Mouse (Mus musculus): ENCODE measurements around the gene Nhlh2. TPM values are rescaled to one million over a fixed set of nuclear protein-coding genes. Genes with fewer than 3 reads are reported as not detected.

Nhlh2 gene
- 1 to 10 TPM; 3.2 to 4.0 TPM for total RNA-seq (2021)
- long read RNA-seq, experiment 1, partial matches to known transcripts = 1 of 3 reads
- long read RNA-seq, experiment 1, other reads (novel, unspliced or antisense) = 0 of 3 reads
- long read RNA-seq, experiment 2, partial matches to known transcripts = 0 of 2 reads
- long read RNA-seq, experiment 2, other reads (novel, unspliced or antisense) = 0 of 2 reads

DNA sequence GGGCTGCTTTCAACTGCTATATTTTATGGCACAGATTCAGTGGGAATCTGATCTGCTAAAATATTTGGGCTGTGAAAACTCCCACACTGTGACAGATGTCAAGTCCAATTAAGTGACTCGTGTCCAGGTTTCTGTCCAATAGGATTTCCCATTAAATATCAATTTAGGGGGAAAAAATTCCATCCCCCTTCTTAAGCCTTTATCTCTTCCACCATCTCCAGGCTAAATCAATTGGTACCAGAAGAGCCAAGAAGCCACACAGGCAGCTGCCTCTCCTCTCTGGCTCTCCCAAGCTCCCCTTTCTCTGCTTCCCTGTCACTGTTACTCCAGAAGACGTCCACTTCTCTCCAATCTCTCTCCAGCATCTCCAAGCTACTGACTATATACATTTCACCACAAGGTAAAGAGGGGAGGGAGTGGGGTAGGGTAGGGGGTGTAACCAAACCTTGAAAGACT is at the start of gene Nhlh2:
Gene Nhlh2, plus strand, starts transcription at position 151 of the 456 bp plus-strand sequence.
- DNase-seq (ENCODE audit: low spot score in 2 of 2) = peak in 1 of 2 experiments; percentile 57

- peak in 1 of 2 experiments; percentile 48 for DNase-seq (ENCODE audit: low spot score in 2 of 2)
These were observed 48.6 kb upstream of the Nhlh2 start for GRCm38 (mm10) chr3:101961146-101961835.

DNA sequence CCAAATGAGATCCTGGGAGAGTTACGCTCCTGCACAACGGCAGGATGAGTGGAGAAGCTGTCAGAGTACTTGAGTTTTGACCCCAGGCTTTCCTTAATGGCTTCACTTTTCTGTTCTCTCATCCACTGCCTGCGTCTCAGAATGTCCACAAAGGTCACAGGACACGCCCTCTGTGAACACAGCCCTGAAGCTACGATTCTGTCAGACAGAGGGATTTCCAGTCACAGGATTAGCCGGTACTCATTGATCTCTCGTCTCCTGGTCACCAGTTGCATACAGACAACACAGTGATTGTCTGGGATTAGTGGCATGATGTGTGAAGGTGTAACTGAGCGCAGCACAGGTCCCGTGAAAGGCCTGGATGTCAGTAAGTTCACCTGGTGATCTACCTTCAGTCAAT is 46.4 kb upstream of the Nhlh2 start:
- DNase-seq (ENCODE audit: low spot score in 2 of 2) = no peak

DNA sequence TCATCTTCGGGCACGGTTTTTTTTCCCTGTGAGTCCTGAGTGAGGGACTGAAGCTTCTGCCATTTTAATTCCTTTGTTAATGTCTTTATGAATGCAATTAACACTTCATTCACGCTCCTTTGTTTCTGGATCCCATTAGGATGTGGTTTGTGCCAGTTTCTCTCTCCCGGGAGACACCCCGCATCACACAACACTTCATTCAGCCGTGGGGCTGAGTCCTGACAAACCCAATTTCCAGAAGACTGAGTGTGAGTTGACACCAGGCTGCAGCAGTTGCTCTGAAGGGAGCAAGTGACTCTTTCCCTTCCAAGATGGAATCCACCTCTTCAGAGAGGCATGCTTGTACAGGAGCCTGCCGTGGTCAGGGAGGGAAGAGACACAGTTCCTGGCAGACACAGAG is 45.5 kb upstream of the Nhlh2 start:
- DNase-seq (ENCODE audit: low spot score in 2 of 2) = no peak

DNA sequence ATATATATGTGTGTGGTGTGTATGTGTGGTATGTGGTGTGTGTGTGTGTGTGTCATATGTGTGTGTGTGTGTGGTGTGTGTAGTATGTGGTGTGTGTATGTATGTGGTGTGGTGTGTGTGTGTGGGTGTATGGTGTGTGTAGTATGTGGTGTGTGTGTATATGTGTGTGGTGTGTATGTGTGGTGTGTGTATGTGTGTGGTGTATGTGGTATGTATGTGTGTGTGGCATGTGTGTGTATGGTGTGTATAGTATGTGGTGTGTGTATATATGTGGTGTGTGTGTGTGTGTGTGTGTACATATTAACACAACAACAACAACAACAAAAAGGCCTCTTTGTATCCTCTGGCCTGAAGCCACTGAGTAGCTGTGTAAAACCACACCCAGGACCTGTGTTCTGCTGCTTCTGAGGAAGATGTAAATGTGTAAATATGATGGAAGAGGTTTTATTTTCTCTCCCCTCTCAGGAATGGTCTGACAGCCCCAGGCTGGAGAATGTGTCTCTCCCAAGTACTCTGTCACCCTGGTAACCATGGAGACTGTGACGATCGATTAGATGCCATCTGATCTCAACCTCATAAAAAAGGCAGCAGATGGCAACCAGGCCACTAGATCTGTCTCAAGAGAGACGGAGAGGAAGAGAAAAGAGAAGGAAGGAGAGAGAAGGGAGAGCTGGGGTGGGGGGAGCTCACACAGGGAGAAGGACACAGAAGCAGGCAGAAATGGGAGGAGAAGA is 42.9 kb upstream of the Nhlh2 start:
- no peak for DNase-seq (ENCODE audit: low spot score in 2 of 2)

DNA sequence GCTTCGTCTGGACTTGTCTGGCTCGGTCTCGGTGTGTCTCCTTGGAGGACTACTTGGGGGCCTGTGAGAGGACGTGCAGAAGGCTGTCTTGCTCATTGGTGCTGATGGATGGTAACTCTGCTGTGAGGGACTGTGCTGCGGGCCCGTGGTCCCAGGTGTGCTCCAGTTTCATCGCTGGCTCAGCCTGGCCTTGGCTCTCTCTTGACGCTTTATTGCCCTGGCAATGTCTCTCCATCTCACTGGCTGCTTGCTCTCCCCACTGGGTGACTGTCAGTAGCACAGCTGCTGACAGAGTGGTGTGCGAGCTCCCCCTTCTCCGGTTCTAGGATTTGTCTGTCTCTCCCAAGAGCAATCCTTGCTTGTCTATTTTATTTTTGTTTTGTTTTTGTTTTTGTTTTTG is 34.5 kb upstream of the Nhlh2 start:
- DNase-seq (ENCODE audit: low spot score in 2 of 2) = no peak

DNA sequence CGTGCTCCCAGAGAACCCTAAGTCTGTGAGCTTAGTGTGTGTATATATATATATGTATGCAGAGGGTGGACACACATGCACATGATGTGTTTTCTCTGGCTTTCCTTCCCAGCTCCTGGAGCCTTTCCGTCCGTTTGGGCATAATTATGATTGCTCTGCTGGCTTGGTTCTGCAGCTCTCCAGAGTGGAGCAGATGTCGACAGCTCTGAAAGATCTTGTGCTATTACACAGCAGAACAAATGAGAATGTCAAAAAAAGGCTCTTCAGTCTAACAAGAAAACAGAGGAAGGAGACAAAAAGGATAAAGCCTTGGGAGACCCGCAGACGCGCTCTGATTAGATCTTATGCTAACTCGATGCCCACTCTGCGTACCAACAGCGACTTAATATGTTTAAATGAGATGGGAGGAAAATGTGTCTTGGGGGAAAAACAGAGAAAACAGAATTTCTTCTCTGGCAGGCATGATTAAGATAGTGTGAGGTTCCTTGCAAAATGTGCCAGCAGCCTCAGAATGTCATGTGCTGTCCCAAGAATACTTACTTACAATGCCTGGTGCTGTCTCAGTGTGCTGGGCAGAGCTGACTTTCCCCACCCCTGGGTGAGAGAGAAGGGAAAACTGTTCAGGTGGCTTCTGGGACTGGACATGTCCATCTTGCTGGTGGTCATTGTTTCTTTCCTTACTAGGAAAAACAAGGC is 31.4 kb upstream of the Nhlh2 start:
- no peak for DNase-seq (ENCODE audit: low spot score in 2 of 2)

GRCm38 (mm10) chr3:101983917-101984316 is 26.0 kb upstream of the Nhlh2 start:
- DNase-seq (ENCODE audit: low spot score in 2 of 2) = no peak

DNA sequence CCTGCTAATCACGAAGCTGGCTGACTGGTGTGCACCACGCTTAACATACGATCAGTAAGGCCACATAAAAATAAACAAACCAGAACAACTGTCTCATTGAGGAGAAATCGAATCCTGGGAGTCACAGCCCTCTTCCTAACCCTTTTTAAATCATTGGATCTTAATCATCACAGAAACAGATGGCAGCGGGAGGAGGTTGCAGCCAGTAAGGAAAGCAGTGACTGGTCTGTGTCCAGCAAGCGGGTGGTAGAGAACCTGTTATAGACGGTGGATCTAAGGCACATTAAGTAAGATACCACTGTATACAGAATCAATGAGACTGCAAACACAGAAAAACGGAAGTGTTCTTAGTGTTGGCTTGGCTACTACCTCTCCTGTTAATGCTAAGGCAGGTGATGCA is 24.2 kb upstream of the Nhlh2 start:
- DNase-seq (ENCODE audit: low spot score in 2 of 2) = no peak

DNA sequence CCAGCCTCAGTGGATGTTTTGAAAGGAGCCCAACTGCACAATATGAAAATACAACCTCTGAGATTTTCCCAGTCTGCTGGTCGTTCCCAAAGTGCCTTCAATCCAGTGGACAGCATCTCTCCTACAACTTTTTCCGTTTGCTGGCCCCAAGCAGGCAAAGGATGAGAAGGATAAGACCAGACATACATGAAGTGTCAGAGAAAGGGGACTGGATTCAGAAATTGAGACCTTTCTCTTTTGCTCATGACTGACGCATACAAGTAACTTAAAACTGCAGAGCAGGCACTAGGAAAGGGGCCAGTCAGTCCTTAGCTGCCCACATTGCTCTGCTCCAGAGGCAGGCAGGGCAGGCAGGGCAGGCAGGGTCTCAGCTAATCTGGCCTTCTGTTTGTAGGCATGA is 19.7 kb upstream of the Nhlh2 start:
- DNase-seq (ENCODE audit: low spot score in 2 of 2) = no peak

DNA sequence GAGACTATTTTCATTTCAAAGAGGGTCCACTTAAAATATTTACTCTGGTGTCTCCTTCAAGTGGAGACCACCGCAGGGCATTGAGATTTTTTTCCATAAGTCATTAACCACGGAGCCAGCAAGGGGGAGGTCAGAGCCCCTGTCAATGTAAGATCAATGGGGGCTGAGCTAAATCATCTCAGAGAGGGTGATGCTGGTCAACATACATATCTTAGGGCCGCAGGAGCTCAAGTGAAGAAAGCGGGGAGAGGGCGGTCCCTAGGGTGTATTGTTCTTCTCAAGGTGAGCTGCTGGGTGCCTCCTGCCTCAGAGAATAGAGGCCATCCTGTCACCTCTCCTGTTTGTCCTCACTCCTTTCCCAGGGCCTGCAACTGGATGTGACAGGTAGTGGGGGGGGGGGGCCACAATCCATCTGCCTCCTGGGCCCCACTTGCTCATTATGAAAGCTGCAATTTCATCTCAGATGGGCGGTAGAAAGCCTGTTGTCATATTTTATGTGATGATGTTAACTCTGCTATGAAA is 18.8 kb upstream of the Nhlh2 start:
- DNase-seq (ENCODE audit: low spot score in 2 of 2) = no peak

GRCm38 (mm10) chr3:101997851-101998250 is 12.0 kb upstream of the Nhlh2 start:
- no peak for DNase-seq (ENCODE audit: low spot score in 2 of 2)

DNA sequence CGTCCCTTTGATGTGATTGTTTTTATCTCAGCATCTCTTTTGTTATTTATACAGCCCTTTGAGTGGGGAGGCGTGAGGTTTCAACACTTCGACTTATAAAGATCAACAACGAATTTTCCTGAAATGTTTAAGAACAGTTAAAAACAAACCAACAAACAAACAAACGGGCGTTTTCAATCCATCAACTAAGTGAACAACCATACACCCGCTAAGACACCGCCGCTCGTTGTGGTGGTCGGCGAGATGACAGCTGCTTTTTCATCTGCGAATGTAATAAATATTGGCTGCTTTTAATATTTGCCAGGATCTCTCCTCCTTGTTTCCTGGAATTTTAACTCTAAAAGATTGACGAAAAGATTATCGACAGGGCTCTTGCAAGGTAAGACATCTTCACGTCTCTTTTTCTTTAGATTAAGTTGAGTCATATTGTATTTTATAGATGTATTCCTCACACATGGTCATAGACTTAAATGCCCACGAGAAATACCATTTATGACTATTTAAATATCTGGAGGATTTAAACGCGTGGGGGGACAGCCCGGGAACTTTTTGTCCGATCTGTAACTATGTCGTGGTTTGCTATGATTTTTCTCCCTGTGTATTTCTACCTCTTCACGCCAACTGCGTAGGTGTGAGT is 923 bp downstream of the Nhlh2 start:
- DNase-seq (ENCODE audit: low spot score in 2 of 2) = no peak

DNA sequence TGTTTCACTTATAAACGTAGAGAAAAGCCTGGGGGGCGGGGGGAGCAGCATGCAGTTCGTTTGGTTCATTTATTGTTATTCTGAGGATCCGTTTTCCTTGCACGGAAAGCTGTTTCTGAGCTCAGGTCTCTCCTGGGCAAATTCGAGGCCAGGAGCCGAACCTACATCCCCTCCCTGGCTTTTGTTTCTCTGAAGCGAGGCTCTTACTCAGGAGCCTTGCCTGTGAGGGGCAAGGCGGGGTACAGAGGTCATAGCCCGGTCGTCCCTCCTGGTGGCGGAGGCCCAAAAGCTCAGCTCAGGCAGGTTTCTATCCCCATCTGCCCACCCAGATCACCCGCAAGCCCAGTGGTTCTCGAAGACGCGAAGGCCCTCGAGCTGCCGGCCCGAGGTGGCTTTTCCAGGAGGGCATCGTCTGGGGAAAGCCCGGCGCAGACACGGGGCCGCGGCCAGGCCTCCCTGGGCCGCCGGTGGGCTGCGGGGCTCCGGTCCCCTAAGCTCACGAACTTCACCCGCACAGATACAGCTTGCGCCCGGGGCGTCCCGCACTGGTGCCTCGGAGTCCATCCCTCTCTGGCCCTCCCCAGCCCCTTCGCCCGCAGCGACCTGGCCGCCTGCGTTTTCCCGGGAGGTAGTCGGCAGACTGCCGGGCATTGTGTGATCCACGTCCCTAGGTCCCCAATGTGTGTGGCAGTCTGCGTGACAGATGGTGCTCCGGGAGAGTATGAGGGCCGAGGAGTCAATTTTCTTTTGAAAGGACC is 1.6 kb downstream of the Nhlh2 start:
- DNase-seq (ENCODE audit: low spot score in 2 of 2) = no peak

GRCm38 (mm10) chr3:102012076-102012610 is 2.3 kb downstream of the Nhlh2 start:
- no peak for DNase-seq (ENCODE audit: low spot score in 2 of 2)

- no peak for DNase-seq (ENCODE audit: low spot score in 2 of 2)
These were observed 2.8 kb downstream of the Nhlh2 start for GRCm38 (mm10) chr3:102012611-102013211.

GRCm38 (mm10) chr3:102020604-102021003 is 10.7 kb downstream of the Nhlh2 start:
- no peak for DNase-seq (ENCODE audit: low spot score in 2 of 2)

DNA sequence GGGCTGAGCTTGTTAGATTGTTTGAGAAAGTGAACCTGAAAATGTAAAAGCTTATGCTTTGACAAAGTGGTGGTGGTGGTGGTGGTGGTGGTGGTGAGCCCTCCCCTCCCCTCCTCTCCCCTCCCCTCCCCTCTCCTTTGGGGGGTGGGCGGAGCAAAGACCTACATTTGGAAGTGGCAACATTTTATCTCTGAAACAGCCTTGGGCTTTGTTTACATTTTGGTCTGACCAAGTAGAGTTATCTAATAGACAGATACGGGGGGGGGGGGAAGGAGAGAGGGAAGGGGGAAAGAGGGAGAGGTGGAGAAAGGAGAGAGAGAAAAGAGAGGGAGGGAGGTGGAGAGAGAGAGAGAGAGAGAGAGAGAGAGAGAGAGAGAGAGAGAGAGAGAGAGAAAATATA is 12.8 kb downstream of the Nhlh2 start:
- DNase-seq (ENCODE audit: low spot score in 2 of 2) = no peak

- DNase-seq (ENCODE audit: low spot score in 2 of 2) = no peak
These were observed 13.5 kb downstream of the Nhlh2 start for GRCm38 (mm10) chr3:102023337-102023736.

- no peak for DNase-seq (ENCODE audit: low spot score in 2 of 2)
These were observed 14.0 kb downstream of the Nhlh2 start for GRCm38 (mm10) chr3:102023829-102024228.
